Mouse (Mus musculus): ENCODE data around the gene Ablim1. TPM values are rescaled to one million over a fixed set of nuclear protein-coding genes. Genes with fewer than 3 reads are reported as not detected.
A peak's percentile ranks its signal among the peaks of the same experiment; 100 is the strongest.

Gene Ablim1
- polyA plus RNA-seq, 1 experiment from 2014 or later: 37.9 TPM

- no peak for ATAC-seq (ENCODE audit: low FRiP score)
- no peak overlapping the region for H3K27ac ChIP-seq
- H3K4me2 ChIP-seq: no peak overlapping the region
- H3K4me3 ChIP-seq: no peak overlapping the region
- no peaks in the 10 kb centered on the region for H3K27me3 ChIP-seq
- H3K36me3 ChIP-seq: no peaks in the 10 kb centered on the region
- no peaks in the 10 kb centered on the region for H3K9me3 ChIP-seq
- 83% methylated on average over 12 of the region's 12 CpGs for WGBS
- H3K4me1 ChIP-seq (replicated peaks): peaks cover 34% of the 10 kb centered on the region
- H3K9ac ChIP-seq: no peak overlapping the region
These were observed 71.5 kb downstream of the Ablim1 start for GRCm38 (mm10) chr19:57243191-57243590.

- no peak; the same call in 1 of the 2 replicates for ATAC-seq (ENCODE audit: low FRiP score)
- H3K4me2 ChIP-seq: no peak overlapping the region
- H3K27ac ChIP-seq: peak overlapping the region; percentile 74
- H3K4me3 ChIP-seq: no peak overlapping the region
- no peaks in the 10 kb centered on the region for H3K27me3 ChIP-seq
- WGBS: 68% methylated on average over 10 of the region's 10 CpGs
- H3K9me3 ChIP-seq: no peaks in the 10 kb centered on the region
- H3K4me1 ChIP-seq (replicated peaks): peaks cover 33% of the 10 kb centered on the region
- H3K36me3 ChIP-seq: no peaks in the 10 kb centered on the region
- no peak overlapping the region for H3K9ac ChIP-seq
These were observed 73.1 kb downstream of the Ablim1 start for GRCm38 (mm10) chr19:57241363-57242192.

GRCm38 (mm10) chr19:57240259-57240658 is 74.5 kb downstream of the Ablim1 start:
- 78% methylated on average over 6 of the region's 6 CpGs for WGBS
- Histone ChIP-seq H3K4me1 (replicated peaks) (peaks cover 37% of the 10 kb centered on the region), H3K9ac (no peak overlapping the region), H3K27ac (no peak overlapping the region), H3K4me3 (no peak overlapping the region), H3K27me3 (no peaks in the 10 kb centered on the region), H3K9me3 (no peaks in the 10 kb centered on the region), H3K4me2 (no peak overlapping the region), H3K36me3 (no peaks in the 10 kb centered on the region)
- no peak for ATAC-seq (ENCODE audit: low FRiP score)

GRCm38 (mm10) chr19:57239176-57239784 is 75.4 kb downstream of the Ablim1 start:
- no peaks in the 10 kb centered on the region for H3K9me3 ChIP-seq
- H3K27ac ChIP-seq: no peak overlapping the region
- ATAC-seq (ENCODE audit: low FRiP score): no peak
- H3K4me3 ChIP-seq: no peak overlapping the region
- H3K36me3 ChIP-seq: no peaks in the 10 kb centered on the region
- no peak overlapping the region for H3K4me2 ChIP-seq
- WGBS: 84% methylated on average over 11 of the region's 11 CpGs
- H3K9ac ChIP-seq: no peak overlapping the region
- no peaks in the 10 kb centered on the region for H3K27me3 ChIP-seq
- peaks cover 37% of the 10 kb centered on the region for H3K4me1 ChIP-seq (replicated peaks)

GRCm38 (mm10) chr19:57238461-57238860 is 76.3 kb downstream of the Ablim1 start:
- WGBS: 67% methylated on average over 7 of the region's 7 CpGs
- Histone ChIP-seq H3K4me1 (replicated peaks) (peaks cover 37% of the 10 kb centered on the region), H3K4me2 (no peak overlapping the region), H3K9ac (no peak overlapping the region), H3K27me3 (no peaks in the 10 kb centered on the region), H3K9me3 (no peaks in the 10 kb centered on the region), H3K27ac (no peak overlapping the region), H3K36me3 (no peaks in the 10 kb centered on the region), H3K4me3 (no peak overlapping the region)
- ATAC-seq (ENCODE audit: low FRiP score): no peak

- Histone ChIP-seq H3K9ac (no peak overlapping the region), H3K36me3 (no peaks in the 10 kb centered on the region), H3K4me3 (no peak overlapping the region), H3K27me3 (no peaks in the 10 kb centered on the region), H3K4me1 (replicated peaks) (peaks cover 35% of the 10 kb centered on the region), H3K4me2 (no peak overlapping the region), H3K27ac (no peak overlapping the region), H3K9me3 (no peaks in the 10 kb centered on the region)
- ATAC-seq (ENCODE audit: low FRiP score): no peak
- WGBS: 84% methylated on average over 6 of the region's 6 CpGs
These were observed 77.2 kb downstream of the Ablim1 start for GRCm38 (mm10) chr19:57237534-57237933.

- Histone ChIP-seq H3K36me3 (no peaks in the 10 kb centered on the region), H3K4me1 (replicated peaks) (peaks cover 27% of the 10 kb centered on the region), H3K9ac (no peak overlapping the region), H3K4me2 (peak overlapping the region; percentile 15; the same call in 1 of the 2 replicates), H3K27me3 (no peaks in the 10 kb centered on the region), H3K9me3 (no peaks in the 10 kb centered on the region), H3K4me3 (no peak overlapping the region), H3K27ac (0 out of 2 replicates have a peak overlapping the region, but pooled peaks have one; percentile 40)
- ATAC-seq (ENCODE audit: low FRiP score): no peak
- 67% methylated on average over 15 of the region's 15 CpGs for WGBS
These were observed 78.1 kb downstream of the Ablim1 start for GRCm38 (mm10) chr19:57236647-57237046.

- Histone ChIP-seq H3K4me1 (replicated peaks) (peaks cover 23% of the 10 kb centered on the region; the same call in 1 of the 2 replicates), H3K9ac (no peak overlapping the region), H3K36me3 (no peaks in the 10 kb centered on the region), H3K27ac (no peak overlapping the region), H3K9me3 (no peaks in the 10 kb centered on the region), H3K4me3 (no peak overlapping the region), H3K27me3 (no peaks in the 10 kb centered on the region), H3K4me2 (no peak overlapping the region)
- 93% methylated on average over 2 of the region's 2 CpGs for WGBS
- ATAC-seq (ENCODE audit: low FRiP score): no peak
These were observed 78.8 kb downstream of the Ablim1 start for GRCm38 (mm10) chr19:57235931-57236330.

- 74% methylated on average over 4 of the region's 4 CpGs for WGBS
- H3K9ac ChIP-seq: no peak overlapping the region
- no peaks in the 10 kb centered on the region for H3K27me3 ChIP-seq
- no peaks in the 10 kb centered on the region for H3K4me1 ChIP-seq (replicated peaks)
- ATAC-seq (ENCODE audit: low FRiP score): no peak
- no peaks in the 10 kb centered on the region for H3K9me3 ChIP-seq
- no peak overlapping the region for H3K4me2 ChIP-seq
- H3K36me3 ChIP-seq: no peaks in the 10 kb centered on the region
- H3K27ac ChIP-seq: no peak overlapping the region
- no peak overlapping the region for H3K4me3 ChIP-seq
These were observed 83.7 kb downstream of the Ablim1 start for GRCm38 (mm10) chr19:57230996-57231395.

GRCm38 (mm10) chr19:57229161-57229560 is 85.6 kb downstream of the Ablim1 start:
- Histone ChIP-seq H3K4me2 (no peak overlapping the region), H3K27me3 (no peaks in the 10 kb centered on the region), H3K4me1 (replicated peaks) (no peaks in the 10 kb centered on the region), H3K9ac (no peak overlapping the region), H3K4me3 (no peak overlapping the region), H3K9me3 (no peaks in the 10 kb centered on the region), H3K36me3 (no peaks in the 10 kb centered on the region), H3K27ac (no peak overlapping the region)
- 91% methylated on average over 3 of the region's 3 CpGs for WGBS
- ATAC-seq (ENCODE audit: low FRiP score): no peak

GRCm38 (mm10) chr19:57228576-57228975 is 86.1 kb downstream of the Ablim1 start:
- Histone ChIP-seq H3K4me3 (no peak overlapping the region), H3K9me3 (no peaks in the 10 kb centered on the region), H3K4me2 (no peak overlapping the region), H3K27me3 (no peaks in the 10 kb centered on the region), H3K9ac (no peak overlapping the region), H3K4me1 (replicated peaks) (no peaks in the 10 kb centered on the region), H3K36me3 (no peaks in the 10 kb centered on the region), H3K27ac (no peak overlapping the region)
- no peak for ATAC-seq (ENCODE audit: low FRiP score)
- 86% methylated on average over 4 of the region's 4 CpGs for WGBS

- no peak for ATAC-seq (ENCODE audit: low FRiP score)
- no peak overlapping the region for H3K4me2 ChIP-seq
- peaks cover 21% of the 10 kb centered on the region for H3K4me1 ChIP-seq (replicated peaks)
- H3K4me3 ChIP-seq: no peak overlapping the region
- H3K9me3 ChIP-seq: no peaks in the 10 kb centered on the region
- no peaks in the 10 kb centered on the region for H3K36me3 ChIP-seq
- no peak overlapping the region for H3K27ac ChIP-seq
- 93% methylated on average over 5 of the region's 5 CpGs for WGBS
- no peak overlapping the region for H3K9ac ChIP-seq
- H3K27me3 ChIP-seq: no peaks in the 10 kb centered on the region
These were observed 90.3 kb downstream of the Ablim1 start for GRCm38 (mm10) chr19:57224390-57224789.

GRCm38 (mm10) chr19:57223686-57224085 is 91.0 kb downstream of the Ablim1 start:
- Histone ChIP-seq H3K4me1 (replicated peaks) (peaks cover 21% of the 10 kb centered on the region), H3K4me3 (no peak overlapping the region), H3K27me3 (no peaks in the 10 kb centered on the region), H3K4me2 (no peak overlapping the region), H3K9ac (no peak overlapping the region), H3K9me3 (no peaks in the 10 kb centered on the region), H3K36me3 (no peaks in the 10 kb centered on the region), H3K27ac (no peak overlapping the region)
- WGBS: 56% methylated on average over 3 of the region's 3 CpGs
- no peak for ATAC-seq (ENCODE audit: low FRiP score)

Measured in hindbrain, embryonic 13.5 days (tissue).